Mouse (Mus musculus) testis, adult 2 months (tissue): ENCODE data around the gene Gatad2a.

Experiments used
- CTCF ChIP-seq: fragments of 200-500 bp; IDR thresholded peaks from 2 replicates; pipeline ENCODE4 v1.5.1; 2012; ENCODE audit warnings: low read depth, mild to moderate bottlenecking, inconsistent platforms, low read length, moderate library complexity; ENCODE audit not compliant: control insufficient read depth, insufficient read depth, insufficient replicate concordance
- POLR2A ChIP-seq: fragments of 200-500 bp; IDR thresholded peaks from 2 replicates; pipeline ENCODE4 v1.6.1; 2012; ENCODE audit warnings: low read depth, mild to moderate bottlenecking, inconsistent platforms, low read length, moderate library complexity; ENCODE audit not compliant: control insufficient read depth

- no peak for TF ChIP-seq CTCF
- TF ChIP-seq POLR2A = no peak
These were observed 76.1 kb downstream of the Gatad2a start for GRCm38 (mm10) chr8:69919876-69920662.
